Mouse (Mus musculus): ENCODE data around the gene L3mbtl4.
"Not testable (repeated sequence)": the region's sequence is repeated elsewhere in the genome, so short reads cannot be mapped to it uniquely, and the experiment has no call there.

Gene L3mbtl4

GRCm38 (mm10) chr17:68388481-68388880, 114.9 kb downstream of the L3mbtl4 start:
- no peak for DNase-seq (ENCODE audit: low spot score)

GRCm38 (mm10) chr17:68405993-68406392, 132.4 kb downstream of the L3mbtl4 start:
- no peak for DNase-seq (ENCODE audit: low spot score)

DNA sequence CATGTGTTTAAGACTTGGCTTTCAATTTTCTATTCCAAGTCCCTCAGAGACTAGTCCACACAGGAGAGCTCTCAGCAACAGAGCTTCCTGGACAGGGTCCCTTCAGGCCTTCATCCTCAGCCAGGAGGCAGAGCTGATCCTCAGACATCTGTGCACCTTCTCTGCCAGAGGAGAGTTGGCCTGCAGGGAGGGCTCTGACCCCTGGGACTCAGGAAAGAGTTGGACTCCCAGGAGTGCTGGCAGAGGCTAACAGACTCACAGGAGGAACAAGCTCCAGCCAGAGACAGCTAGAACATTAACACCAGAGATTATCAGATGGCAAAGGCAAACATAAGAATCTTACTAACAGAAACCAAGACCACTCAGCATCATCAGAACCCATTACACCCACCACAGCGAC, 133.5 kb downstream of the L3mbtl4 start:
- not testable (repeated sequence) for DNase-seq (ENCODE audit: low spot score)

DNA sequence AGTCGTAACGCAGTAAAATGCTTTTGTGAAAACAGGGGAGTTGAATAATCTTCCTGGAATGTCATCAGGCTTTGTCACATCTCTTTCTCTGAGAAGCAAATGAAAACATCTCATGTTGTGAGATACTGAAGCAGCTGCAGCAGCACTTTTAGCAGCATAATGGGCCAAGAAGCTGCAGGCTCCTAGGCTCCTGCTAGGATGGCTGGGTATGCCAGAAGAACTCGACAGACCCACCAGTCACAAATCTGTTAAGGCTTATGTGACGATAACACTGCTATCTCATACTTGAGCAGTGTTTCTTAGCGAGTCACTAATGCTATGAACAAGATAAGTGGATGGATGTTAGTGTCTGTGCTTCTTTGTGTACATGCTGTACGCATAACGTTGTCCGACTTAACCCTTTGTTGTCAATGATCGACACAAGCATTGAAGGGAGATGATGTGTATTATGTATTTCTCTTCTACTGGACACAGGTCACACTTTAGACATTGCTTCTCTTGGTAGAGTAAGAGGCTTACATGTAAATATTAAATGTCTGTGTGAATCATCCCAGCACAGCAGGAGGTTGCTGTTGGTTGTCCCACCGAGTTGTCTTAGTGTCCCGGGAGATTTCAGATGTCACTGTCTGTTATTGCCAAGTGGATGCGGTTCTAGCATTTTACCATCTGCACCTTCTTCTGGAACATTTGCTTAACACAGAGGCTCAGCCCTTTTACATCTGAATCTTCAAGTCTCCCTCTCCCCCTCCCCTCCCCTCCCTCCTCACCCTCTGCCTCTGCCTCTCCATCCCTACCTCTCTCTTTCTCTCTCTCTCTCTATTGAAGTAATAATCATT, 149.3 kb downstream of the L3mbtl4 start:
- DNase-seq (ENCODE audit: low spot score): no peak

DNA sequence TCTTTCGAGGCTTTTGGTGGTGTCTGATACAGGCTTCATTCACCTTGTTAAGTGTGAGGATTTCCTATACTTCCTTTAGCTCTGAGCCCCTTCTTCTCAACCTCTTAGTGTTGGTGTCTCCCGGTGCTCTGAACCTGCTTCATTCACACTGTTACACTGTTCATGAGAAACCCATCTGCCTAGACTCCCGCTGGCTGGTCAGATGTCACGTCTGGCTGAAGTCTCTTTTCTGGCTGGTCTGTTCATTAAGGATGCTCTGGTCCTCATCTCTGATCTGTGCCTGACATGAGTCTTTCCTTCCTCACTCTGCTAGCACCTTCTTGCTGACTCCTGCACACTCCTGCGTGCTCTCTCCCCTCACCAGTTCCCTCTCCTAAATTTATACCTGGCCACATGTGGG, 160.0 kb downstream of the L3mbtl4 start:
- no peak for DNase-seq (ENCODE audit: low spot score)

- DNase-seq (ENCODE audit: low spot score): no peak
Measured at GRCm38 (mm10) chr17:68450921-68451320, 177.3 kb downstream of the L3mbtl4 start.

DNA sequence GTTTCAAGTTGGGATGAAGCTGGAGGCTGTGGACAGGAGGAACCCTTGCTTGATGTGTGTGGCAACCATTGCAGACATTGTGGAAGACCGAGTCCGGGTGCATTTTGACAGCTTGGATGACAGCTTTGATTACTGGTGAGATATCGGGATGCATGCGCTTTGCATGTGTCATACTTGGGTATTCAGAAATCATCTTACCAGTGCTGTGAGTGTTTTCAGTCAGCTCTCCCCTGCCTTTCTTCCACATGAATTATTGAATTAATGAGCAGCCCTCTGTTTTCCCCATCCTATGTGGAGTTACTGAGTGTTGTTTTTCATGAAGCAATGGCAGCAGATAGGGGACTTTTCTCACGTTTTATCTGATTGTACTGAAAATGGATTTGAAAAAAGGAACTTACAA, 187.9 kb downstream of the L3mbtl4 start:
- no peak for DNase-seq (ENCODE audit: low spot score)

- DNase-seq (ENCODE audit: low spot score): no peak
Measured at GRCm38 (mm10) chr17:68467311-68467710, 193.7 kb downstream of the L3mbtl4 start.

DNA sequence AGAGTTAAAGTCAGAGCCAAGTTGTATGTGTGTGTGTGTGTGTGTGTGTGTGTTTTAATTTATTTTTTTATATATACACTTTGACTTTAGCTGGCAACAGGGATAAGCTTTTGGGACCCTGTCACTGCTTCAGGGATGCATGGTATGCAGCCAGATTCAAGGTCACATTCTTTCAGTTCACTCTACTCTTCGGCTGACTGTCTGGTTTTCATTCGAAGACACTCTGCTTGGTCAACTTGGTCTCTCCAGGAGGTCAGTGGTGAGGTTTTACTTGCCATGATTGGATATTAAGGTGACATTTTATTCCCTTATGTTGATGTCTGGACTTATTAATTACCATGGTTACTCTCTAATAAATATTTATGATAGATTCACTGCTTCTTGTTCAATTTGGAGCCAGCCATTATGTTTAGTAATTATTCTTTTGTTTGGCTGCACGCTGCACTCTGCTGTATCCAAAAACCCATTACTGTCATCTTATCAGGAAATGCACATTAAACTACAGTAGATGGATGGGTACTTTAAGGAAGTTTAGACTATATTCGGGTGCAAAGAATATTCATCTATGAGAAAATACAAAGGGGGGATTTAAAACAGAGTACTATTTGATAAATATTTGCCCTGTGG, 216.6 kb downstream of the L3mbtl4 start:
- DNase-seq (ENCODE audit: low spot score): no peak

GRCm38 (mm10) chr17:68492231-68492630, 218.6 kb downstream of the L3mbtl4 start:
- DNase-seq (ENCODE audit: low spot score): no peak

DNA sequence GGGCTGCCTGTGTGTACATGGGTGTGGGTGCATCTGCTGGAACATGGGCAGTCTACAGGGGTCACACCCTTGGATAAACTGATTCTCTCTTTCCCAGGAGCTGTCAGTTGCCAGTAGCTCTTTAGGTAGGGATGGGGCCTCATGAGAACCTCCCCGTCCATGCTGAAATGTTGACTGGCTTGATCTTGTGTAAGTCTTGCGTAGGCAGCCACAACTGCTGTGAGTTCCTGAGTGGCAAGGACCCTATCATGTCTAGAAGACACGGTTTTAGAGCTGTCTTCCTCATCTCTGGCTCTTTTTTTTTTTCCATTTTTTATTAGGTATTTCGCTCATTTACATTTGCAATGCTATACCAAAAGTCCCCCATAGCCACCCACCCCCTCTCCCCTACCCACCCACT, 229.4 kb downstream of the L3mbtl4 start:
- not testable (repeated sequence) for DNase-seq (ENCODE audit: low spot score)

DNA sequence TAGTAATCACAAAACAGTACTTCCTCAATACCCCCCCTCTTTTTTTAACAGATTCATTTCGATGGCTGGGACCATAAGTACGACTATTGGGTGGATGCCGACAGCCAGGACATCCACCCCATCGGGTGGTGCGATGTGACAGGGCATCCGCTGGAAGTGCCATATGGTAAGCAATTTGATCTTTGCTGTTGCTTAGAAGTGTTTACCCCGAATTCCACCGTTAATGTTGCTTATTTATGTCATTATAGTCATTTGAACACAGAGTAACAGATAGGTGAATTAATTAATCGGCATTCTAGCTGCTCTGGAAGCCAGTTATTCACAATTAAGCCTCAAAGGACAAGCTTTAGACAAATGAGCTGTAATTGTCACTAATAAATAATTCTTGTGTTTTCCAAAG, 286.1 kb downstream of the L3mbtl4 start:
- no peak for DNase-seq (ENCODE audit: low spot score)

GRCm38 (mm10) chr17:68560264-68560663, 286.7 kb downstream of the L3mbtl4 start:
- DNase-seq (ENCODE audit: low spot score): no peak

- DNase-seq (ENCODE audit: low spot score): no peak
Measured at GRCm38 (mm10) chr17:68571806-68572205, 298.2 kb downstream of the L3mbtl4 start.

GRCm38 (mm10) chr17:68585195-68585594, 311.6 kb downstream of the L3mbtl4 start:
- no peak for DNase-seq (ENCODE audit: low spot score)

- no peak for DNase-seq (ENCODE audit: low spot score)
Measured at GRCm38 (mm10) chr17:68591619-68592018, 318.0 kb downstream of the L3mbtl4 start.

DNA sequence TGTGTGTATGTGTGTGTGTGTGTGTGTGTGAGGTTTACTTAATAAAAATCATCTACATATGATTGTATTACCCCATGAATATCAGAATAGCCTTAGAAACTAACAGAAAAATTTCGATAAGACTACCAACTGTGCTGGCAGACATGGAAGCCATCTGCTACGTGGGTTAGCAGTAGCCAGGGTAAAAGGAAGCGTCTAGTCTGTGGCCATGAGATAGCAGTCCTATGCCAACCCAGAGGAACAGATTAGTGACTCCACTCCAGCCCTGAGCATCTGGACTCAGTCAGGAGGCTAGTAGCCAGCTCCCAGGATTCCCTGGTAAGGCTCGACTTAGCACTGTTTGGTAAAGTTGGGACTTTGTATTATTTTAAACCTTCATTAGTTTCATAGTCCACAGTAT, 329.1 kb downstream of the L3mbtl4 start:
- no peak for DNase-seq (ENCODE audit: low spot score)

DNA sequence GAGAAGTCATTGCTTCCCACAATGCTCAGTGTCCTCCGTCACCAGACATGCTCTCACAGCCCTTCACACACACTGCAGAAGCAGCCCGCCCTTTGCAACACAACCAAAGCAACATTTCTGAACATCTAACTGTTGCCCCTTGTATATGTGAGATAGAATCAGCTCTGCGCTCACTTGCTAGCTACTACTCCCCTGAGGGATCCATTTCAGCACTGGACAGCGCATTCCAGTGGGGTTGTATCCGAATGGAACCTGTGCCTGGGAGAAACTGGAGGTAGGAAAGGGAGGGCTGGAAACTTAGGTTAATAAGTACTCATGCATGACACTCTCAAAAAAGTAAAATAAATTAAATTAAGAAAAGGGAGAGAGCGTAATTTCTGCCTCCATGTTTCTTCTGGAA, 334.1 kb downstream of the L3mbtl4 start:
- no peak for DNase-seq (ENCODE audit: low spot score)

DNA sequence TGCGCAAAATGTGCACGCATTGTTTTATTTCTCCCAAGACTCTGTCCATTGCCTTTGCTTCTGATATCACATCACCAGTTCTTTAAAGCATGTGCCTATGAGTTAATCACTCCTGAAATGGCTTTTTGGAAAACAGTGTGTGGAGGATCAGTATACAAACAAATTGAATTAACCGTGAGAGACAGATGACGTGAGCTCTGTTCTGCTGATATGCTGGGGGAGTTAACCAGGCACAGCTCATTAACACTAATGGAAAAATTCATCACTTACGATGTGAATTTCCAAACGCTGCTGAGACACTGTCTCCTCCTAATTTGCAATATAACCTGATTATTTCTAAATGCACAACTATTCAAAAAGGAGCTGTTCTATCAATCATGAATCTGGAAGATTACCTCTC, 337.6 kb downstream of the L3mbtl4 start:
- no peak for DNase-seq (ENCODE audit: low spot score)

DNA sequence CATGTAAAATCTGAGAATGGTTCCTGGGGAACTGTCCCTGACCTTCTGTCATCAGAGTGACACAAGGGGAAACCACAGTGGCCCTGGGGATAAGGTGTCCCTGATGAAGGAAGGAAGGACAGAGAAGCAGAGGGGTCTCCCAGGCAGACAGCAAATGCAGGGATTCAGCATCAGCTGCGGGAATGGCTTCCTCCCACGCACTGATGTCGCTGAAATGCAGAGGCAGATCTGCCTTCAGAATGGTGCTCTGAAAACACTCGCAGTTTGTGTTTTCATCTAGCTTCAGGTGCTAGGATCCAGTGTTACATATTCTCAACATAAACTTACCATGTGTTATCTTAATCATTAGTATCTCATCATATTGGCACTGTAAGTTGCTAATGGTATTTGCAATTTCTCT, 351.7 kb downstream of the L3mbtl4 start:
- no peak for DNase-seq (ENCODE audit: low spot score)

GRCm38 (mm10) chr17:68629631-68630426, 356.2 kb downstream of the L3mbtl4 start:
- no peak for DNase-seq (ENCODE audit: low spot score)

DNA sequence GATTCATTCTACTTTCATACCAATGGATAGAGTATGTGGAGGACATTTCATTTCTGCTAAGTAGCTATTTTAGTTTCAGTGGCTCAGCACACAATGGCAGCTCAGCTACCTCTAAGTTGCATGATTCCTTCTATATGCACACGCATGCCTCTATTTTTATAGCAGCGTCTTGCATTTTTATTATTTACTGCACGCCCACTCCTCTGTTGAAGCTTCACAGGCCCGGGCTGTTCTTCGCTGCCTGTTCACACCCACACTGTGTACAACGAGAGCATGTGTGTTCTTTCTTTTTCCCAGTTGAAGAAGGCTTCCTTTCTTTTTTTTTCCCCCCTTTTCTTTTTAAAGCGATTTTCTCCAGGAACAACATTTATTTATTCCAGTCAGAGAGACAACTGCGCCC, 357.8 kb downstream of the L3mbtl4 start:
- DNase-seq (ENCODE audit: low spot score): no peak

DNA sequence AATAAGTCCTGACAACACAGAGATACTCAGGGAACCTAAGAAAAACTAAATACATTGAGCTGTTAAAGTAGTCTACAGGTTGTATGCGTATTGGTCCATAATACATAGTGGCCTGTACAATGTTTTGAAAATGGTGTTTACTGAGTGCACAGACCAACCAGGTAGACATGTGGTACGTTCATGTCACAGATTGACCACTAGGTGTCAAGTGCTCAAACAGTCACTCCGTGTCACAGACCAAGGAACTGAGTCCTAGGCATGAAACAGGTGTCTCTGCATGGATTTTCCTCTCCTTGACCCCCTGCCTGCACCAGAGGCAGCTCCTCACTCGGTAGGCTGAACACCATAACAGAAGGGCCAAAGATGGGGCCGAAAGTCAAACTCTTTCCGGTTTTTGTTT, 366.6 kb downstream of the L3mbtl4 start:
- no peak for DNase-seq (ENCODE audit: low spot score)

All from ovary, adult 18-20 months (tissue).